Mouse (Mus musculus): ENCODE data around the gene Mfsd11. TPM values are rescaled to one million over a fixed set of nuclear protein-coding genes. Genes with fewer than 3 reads are reported as not detected.

The Mfsd11 gene
- polyA plus RNA-seq (2016; fragmentation: Nextera tagmentation; extraction: Ambion mirVana) = 47.8 and 51.2 TPM in 2 replicates

DNA sequence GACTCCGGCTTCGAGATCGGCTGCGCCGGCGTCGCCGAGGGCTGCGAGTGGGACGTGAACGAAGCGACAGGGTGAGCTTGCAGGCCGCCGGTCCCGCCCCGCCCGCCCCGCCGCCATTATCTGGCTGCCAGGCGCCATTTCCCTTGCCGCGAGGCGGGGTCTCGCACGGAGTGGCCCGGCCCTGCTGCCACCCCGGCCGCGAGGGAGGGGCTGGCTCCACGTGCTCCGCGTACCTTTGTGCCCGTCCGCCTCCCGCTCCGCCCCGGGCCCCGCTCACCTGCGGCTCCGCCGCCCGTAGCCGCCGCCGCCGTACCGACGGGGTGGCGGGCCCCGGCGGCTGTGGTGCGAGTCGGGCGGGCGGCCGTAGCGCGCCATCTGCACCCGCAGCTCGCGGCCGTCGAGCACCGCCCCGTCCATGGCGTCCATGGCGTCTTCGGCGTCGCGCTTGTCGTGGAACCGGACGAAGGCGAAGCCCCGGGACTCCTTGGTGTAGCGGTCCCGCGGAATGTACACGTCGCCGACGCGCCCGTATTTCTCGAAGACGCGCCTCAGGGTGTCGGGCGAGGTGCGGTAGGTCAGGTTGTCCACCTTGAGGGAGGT lies at the start of gene Mfsd11:
Gene Mfsd11, plus strand, starts transcription at position 150 of the 600 bp plus-strand sequence.
- peaks cover 30% of the 10 kb centered on the region for H3K36me3 ChIP-seq
- H3K9ac ChIP-seq = peak within 1 kb of the TSS; percentile 98
- peak within 1 kb of the TSS; percentile 96 for H3K4me3 ChIP-seq
- peak within 1 kb of the TSS; percentile 99 for H3K27ac ChIP-seq
- peak within 1 kb of the TSS; percentile 82 for H3K4me2 ChIP-seq (replicated peaks)
- no peaks in the 10 kb centered on the region for H3K27me3 ChIP-seq
- ATAC-seq (ENCODE audit: insufficient number of reproducible peaks, insufficient read depth, low FRiP score, low TSS enrichment) = peak; percentile 61
- WGBS = under 1% methylated on average over 77 of the region's 91 CpGs
- H3K4me1 ChIP-seq = peaks cover 20% of the 10 kb centered on the region
- H3K9me3 ChIP-seq = no peaks in the 10 kb centered on the region

DNA sequence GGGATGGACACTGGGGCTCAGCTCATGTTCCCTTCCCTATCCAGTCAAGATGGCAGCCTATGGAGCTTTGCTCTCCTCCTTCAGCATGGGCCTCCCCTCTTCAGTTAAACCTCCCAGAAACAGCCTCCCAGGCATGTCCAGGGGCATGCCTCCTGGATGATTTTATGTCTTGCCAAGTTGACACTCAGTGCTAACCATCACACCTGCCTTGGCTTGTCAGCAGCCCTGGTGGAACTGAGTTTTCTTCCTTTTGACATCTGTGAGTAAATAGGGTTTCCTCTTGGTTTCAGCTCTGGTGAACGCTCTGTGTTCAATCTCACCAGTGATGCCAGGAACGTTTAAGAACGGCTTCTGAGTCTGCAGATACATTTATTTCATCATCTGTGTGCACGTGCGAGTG lies 49.5 kb upstream of the Mfsd11 start:
- Histone ChIP-seq H3K27ac (no peak overlapping the region), H3K27me3 (no peaks in the 10 kb centered on the region), H3K9ac (no peak overlapping the region), H3K9me3 (no peaks in the 10 kb centered on the region), H3K4me2 (replicated peaks) (no peak overlapping the region), H3K4me3 (no peak overlapping the region), H3K4me1 (0 out of 2 replicates have a peak, but pooled peaks cover 4% of the 10 kb centered on the region), H3K36me3 (no peaks in the 10 kb centered on the region)
- no peak for ATAC-seq (ENCODE audit: insufficient number of reproducible peaks, insufficient read depth, low FRiP score, low TSS enrichment)
- 83% methylated on average over 5 of the region's 5 CpGs for WGBS

DNA sequence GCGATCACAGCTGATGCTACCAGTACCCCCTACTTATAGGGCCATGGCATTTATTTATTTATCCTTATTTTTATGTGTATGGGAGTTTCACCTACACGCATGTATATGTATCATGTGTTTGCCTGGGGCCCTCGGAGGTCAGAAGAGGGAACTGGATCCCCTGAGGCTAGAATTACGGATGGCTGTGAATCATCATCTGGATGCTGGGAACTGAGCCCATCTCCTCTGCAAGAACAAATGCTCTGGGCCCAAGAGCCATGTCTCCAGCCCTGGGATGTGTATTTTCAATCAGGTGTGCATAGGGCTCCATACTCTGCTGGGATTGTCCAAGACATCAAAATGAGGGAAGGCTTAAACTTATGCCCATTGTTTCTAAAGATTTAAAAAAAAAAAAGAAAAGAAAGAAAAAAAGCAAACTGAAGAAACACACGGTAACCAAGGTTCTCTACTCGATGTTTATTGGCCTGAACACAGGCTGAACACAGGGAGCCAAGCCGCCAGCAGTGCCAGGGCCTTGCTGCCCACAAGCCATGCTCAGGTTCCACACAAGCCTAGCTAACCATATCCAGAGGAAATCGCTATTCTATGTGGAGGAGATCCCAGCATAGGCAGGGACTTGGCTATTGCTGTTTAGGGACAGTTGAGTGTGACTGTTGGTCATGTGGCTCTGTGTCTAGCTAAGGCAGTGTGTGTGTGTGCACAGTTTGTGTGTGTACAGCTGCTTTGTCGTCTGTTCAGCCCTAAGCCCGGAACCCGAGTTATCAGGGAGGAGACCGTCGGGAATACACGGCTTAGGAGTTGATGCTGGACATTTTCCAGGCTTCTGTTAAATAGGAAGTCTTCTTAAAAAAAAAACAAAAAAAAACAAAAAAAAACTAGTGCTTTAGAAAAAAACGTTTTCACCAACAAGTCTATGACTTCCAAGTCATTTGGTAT lies 45.8 kb upstream of the Mfsd11 start:
- no peak for ATAC-seq (ENCODE audit: insufficient number of reproducible peaks, insufficient read depth, low FRiP score, low TSS enrichment)
- no peak overlapping the region for H3K9ac ChIP-seq
- WGBS = 75% methylated on average over 15 of the region's 15 CpGs

DNA sequence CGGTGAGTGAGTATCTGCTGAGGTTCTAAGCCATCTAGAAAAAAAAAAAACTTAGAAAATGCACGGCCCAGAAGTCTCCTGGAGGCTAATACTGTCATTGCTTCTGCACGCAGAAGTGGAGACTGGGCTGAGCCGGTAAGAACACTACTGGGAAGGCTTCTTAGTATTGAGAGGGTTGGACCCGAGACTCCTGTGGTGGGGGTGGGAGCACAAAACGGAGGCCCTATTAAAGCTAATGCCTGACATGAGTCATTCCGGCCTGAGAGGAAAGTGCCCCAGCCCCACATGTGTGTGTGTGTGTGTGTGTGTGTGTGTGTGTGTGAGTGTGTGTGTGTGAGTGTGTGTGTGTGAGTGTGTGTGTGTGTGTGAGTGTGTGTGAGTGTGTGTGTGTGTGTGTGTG lies 45.1 kb upstream of the Mfsd11 start:
- Histone ChIP-seq H3K9me3 (no peaks in the 10 kb centered on the region), H3K9ac (no peak overlapping the region), H3K27ac (no peak overlapping the region), H3K4me3 (no peak overlapping the region), H3K36me3 (no peaks in the 10 kb centered on the region), H3K27me3 (0 out of 2 replicates have a peak, but pooled peaks cover 3% of the 10 kb centered on the region), H3K4me1 (peaks cover 18% of the 10 kb centered on the region), H3K4me2 (replicated peaks) (no peak overlapping the region)
- ATAC-seq (ENCODE audit: insufficient number of reproducible peaks, insufficient read depth, low FRiP score, low TSS enrichment) = no peak
- WGBS = 51% methylated on average over 7 of the region's 7 CpGs

More for the DNA sequence above, 45.8 kb upstream of the Mfsd11 start:
- Histone ChIP-seq H3K36me3 (no peaks in the 10 kb centered on the region), H3K9me3 (no peaks in the 10 kb centered on the region), H3K4me2 (replicated peaks) (no peak overlapping the region), H3K4me1 (peaks cover 13% of the 10 kb centered on the region), H3K27me3 (0 out of 2 replicates have a peak, but pooled peaks cover 3% of the 10 kb centered on the region), H3K4me3 (no peak overlapping the region), H3K27ac (no peak overlapping the region)

DNA sequence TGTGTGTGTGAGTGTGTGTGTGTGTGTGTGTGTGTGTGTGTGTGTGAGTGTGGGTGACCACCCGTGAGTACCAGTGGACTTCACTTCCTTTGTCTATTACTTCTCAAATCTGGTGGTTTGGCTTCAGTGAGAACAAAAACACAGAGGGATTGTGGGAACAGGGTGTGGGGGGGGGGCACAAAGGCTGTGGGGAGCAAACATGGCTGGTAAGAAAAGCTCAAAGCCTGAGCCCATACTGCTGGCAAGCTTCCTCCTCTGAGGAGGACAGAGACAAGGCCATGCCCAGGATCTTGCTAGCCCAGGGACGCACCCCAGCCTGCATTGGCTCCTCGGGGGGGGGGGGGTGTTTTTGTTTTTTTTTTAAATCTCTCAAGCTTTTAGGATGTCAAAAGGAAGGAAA lies 44.7 kb upstream of the Mfsd11 start:
- Histone ChIP-seq H3K4me3 (no peak overlapping the region), H3K9ac (no peak overlapping the region), H3K4me2 (replicated peaks) (no peak overlapping the region), H3K9me3 (no peaks in the 10 kb centered on the region), H3K27me3 (0 out of 2 replicates have a peak, but pooled peaks cover 3% of the 10 kb centered on the region), H3K4me1 (peaks cover 22% of the 10 kb centered on the region), H3K27ac (no peak overlapping the region), H3K36me3 (no peaks in the 10 kb centered on the region)
- 82% methylated on average over 3 of the region's 3 CpGs for WGBS
- ATAC-seq (ENCODE audit: insufficient number of reproducible peaks, insufficient read depth, low FRiP score, low TSS enrichment) = no peak

DNA sequence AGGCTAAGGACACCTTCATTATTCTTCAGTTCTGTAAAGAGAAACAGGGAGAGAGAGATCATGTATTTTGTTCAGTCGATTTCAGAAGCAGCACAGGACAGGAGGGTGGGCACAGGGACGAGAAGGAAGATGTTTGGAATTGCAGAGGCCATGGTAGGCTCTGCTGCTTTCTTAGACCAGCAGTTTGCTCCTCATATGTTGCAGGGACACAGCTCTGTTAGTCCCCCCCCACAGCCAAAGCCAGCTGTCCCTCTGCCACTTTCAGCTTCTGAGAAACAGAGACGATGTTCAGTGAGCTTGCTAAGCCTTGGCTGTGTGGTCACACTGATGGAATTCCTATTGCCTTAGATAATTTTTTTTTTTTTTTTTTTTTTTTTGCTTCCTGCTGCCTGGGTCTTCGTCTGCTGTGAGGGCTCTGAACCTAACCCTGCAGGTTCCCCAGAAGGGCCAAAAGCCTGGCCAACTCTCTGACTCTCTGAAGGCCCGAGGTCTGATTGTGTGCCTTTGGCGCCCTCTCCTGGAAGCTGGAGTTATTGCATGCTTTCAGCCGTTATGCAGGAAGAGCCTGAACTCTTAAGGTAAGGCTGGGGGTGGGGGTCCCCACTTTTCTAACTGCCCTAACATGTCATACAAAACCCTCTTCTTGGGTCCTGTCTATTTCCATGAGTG lies 44.2 kb upstream of the Mfsd11 start:
- peaks cover 27% of the 10 kb centered on the region for H3K4me1 ChIP-seq
- H3K9ac ChIP-seq = no peak overlapping the region
- no peak overlapping the region for H3K4me2 ChIP-seq (replicated peaks)
- 0 out of 2 replicates have a peak, but pooled peaks cover 3% of the 10 kb centered on the region for H3K27me3 ChIP-seq
- WGBS = 27% methylated on average over 7 of the region's 7 CpGs
- H3K9me3 ChIP-seq = no peaks in the 10 kb centered on the region
- no peak overlapping the region for H3K4me3 ChIP-seq
- ATAC-seq (ENCODE audit: insufficient number of reproducible peaks, insufficient read depth, low FRiP score, low TSS enrichment) = no peak
- no peak overlapping the region for H3K27ac ChIP-seq
- no peaks in the 10 kb centered on the region for H3K36me3 ChIP-seq

DNA sequence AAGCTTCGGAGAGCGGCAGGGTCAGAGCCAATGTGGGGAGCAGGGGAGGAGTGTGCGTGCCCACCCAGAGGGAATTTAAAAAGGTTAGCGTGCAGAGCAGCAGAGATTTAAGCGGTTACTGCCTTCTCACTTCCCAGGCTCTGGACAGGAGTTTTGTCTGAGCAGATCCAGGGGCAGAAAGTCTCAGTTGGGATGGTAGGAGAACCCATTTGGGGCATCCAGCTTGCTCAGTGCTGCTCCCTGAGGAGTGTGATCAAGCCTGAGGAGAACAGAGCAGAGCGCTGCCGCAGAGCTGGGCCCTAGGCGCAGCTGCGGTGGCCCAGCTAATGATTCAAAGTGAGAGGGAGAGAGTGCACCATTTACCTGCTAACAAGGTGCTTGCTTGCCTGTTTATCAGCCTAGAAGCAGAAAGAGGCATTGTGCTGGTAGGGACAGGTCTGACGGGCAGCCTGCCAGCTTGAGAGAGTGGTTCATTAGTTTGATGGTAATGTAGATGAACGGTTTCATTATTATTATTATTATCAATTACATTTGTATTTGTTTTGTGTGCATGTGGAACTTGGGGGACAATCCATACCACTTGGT lies 43.3 kb upstream of the Mfsd11 start:
- Histone ChIP-seq H3K27me3 (0 out of 2 replicates have a peak, but pooled peaks cover 3% of the 10 kb centered on the region), H3K4me1 (peaks cover 36% of the 10 kb centered on the region), H3K9me3 (no peaks in the 10 kb centered on the region), H3K27ac (no peak overlapping the region), H3K4me3 (no peak overlapping the region), H3K4me2 (replicated peaks) (no peak overlapping the region), H3K36me3 (no peaks in the 10 kb centered on the region), H3K9ac (no peak overlapping the region)
- 77% methylated on average over 11 of the region's 11 CpGs for WGBS
- ATAC-seq (ENCODE audit: insufficient number of reproducible peaks, insufficient read depth, low FRiP score, low TSS enrichment) = no peak

DNA sequence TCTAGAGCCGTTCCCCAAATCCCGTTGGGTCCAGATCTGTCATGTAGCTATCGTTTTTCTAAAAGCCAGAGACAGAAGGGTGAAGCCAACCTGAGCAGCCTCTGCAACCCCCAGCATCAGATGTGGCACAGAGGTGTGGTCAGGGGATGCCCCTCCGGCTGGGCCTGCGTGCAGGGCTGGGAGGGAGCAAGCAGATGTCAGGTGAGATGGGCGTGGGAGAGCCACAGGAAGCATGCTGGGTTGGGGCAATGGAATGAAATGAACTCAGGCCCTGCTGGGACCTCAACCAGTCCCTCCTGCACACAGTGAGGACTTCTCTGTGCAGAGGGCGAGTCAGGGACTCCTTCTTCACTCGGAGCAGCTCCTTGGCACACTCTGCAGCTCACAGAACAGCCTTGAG lies 42.7 kb upstream of the Mfsd11 start:
- Histone ChIP-seq H3K4me3 (no peak overlapping the region), H3K9ac (no peak overlapping the region), H3K4me1 (peaks cover 42% of the 10 kb centered on the region), H3K27ac (no peak overlapping the region), H3K27me3 (0 out of 2 replicates have a peak, but pooled peaks cover 3% of the 10 kb centered on the region), H3K9me3 (no peaks in the 10 kb centered on the region), H3K36me3 (no peaks in the 10 kb centered on the region), H3K4me2 (replicated peaks) (no peak overlapping the region)
- 74% methylated on average over 8 of the region's 8 CpGs for WGBS
- ATAC-seq (ENCODE audit: insufficient number of reproducible peaks, insufficient read depth, low FRiP score, low TSS enrichment) = no peak

DNA sequence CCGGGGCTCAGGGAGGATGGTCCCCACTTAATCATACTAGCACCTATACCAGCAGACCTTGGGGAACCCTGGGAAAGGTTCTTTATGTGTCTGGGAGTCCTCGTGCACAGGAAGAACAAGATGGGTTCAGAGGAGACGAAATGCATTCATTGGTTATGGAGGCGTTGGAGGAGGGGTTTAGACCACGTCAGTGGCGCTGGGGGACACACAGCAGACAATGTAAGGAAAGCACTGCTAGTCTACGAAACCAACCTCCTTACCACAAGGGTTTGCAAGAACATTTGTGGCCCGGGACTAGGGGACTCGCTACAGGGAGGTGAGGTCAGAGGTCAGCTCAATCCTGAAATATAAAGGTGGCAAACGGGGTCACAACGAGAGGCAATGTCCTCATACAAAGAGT lies 41.7 kb upstream of the Mfsd11 start:
- Histone ChIP-seq H3K27me3 (0 out of 2 replicates have a peak, but pooled peaks cover 3% of the 10 kb centered on the region), H3K36me3 (no peaks in the 10 kb centered on the region), H3K4me1 (peaks cover 51% of the 10 kb centered on the region), H3K27ac (peak overlapping the region; percentile 81; the same call in 1 of the 2 replicates), H3K4me3 (no peak overlapping the region), H3K4me2 (replicated peaks) (peak overlapping the region; percentile 68; the same call in 1 of the 2 replicates), H3K9ac (no peak overlapping the region), H3K9me3 (no peaks in the 10 kb centered on the region)
- ATAC-seq (ENCODE audit: insufficient number of reproducible peaks, insufficient read depth, low FRiP score, low TSS enrichment) = no peak
- WGBS = 63% methylated on average over 11 of the region's 11 CpGs

DNA sequence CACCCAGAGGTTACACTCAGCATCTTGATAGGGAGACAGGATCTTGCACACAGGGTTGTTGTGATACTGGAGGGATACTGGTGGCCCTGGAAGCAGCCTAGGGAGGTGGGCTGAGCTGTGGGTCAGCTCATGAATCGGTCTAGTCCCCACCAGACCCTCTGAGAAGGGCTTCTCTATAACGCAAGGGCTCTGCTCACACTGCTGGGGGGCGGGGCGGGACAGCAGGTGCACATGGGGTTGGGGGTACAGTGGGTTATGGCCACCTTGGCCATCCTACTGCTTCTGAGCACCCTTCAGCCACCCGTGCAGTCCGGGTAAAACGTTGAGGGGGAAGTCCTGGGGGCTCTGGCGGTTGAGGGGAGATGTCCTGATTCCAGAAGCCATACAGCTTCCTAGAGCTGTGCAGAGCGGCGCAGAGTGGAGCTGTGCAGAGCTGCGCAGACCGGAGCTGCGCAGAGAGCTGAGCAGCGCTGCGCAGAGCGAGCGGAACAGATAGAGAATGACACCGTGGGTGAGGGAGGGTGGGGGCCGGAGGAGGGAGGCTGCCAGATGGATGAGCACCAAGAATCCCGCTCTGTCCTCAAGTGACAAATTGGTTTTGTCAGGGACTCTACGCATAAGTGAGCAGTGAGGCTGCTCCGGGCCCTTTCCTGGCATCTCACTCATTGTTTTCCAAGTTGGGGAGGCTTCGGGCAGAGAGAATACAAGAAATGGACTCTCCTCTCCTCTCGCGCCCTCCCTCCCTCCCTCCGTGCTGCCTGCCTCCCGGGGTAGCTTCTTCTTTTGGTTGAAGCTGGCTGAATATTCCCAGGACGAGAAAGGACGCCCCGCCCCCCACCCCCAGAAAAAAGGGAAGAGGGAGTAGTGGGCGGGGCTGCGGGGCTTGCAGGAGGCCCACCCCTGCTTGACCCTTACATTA lies 41.0 kb upstream of the Mfsd11 start:
- peak overlapping the region; percentile 33 for H3K4me3 ChIP-seq
- 9% methylated on average over 28 of the region's 32 CpGs for WGBS
- peak overlapping the region; percentile 68 for H3K4me2 ChIP-seq (replicated peaks)
- peak overlapping the region; percentile 38; the same call in 1 of the 2 replicates for H3K9ac ChIP-seq
- H3K27me3 ChIP-seq = 0 out of 2 replicates have a peak, but pooled peaks cover 3% of the 10 kb centered on the region
- no peaks in the 10 kb centered on the region for H3K36me3 ChIP-seq
- ATAC-seq (ENCODE audit: insufficient number of reproducible peaks, insufficient read depth, low FRiP score, low TSS enrichment) = peak; percentile 80
- peaks cover 52% of the 10 kb centered on the region for H3K4me1 ChIP-seq
- H3K27ac ChIP-seq = peak overlapping the region; percentile 81
- no peaks in the 10 kb centered on the region for H3K9me3 ChIP-seq
